Mouse (Mus musculus): ENCODE measurements around the gene Thsd4. TPM values are rescaled to one million over a fixed set of nuclear protein-coding genes. Genes with fewer than 3 reads are reported as not detected.

Gene Thsd4
- total RNA-seq, 1 experiment = 1.6 TPM

DNA sequence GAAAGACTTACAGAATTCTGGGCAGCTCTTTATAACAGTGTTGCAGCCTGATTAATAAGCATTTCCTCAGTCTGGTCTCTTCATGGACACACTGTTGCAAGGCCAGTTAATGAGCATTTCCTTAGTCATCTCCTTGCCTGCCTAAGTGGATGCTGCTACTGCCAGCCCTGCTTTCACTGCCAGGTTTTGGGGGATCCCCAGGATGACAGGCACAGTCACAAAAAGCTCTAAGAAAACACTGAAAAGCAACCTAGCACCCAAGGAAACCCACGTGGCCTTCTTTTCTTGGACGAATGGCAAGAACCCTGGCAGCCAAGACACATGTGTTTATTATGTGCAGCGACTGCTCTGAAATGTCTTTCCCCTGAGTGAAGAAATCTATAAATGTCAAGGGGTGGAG is 41.8 kb downstream of the Thsd4 start:
- H3K27ac ChIP-seq (ENCODE audit: insufficient read depth, low read depth, low read length, poor library complexity, severe bottlenecking) = no peak overlapping the region
- no peak for DNase-seq (ENCODE audit: low read depth, low spot score)
- TF ChIP-seq CHD2 (IDR thresholded peaks at IDR 0.05; ENCODE audit: low read depth, low read length) (no peak), ZNF384 (IDR thresholded peaks at IDR 0.05; ENCODE audit: low read depth, low read length) (no peak), MAFK (IDR thresholded peaks at IDR 0.05; ENCODE audit: insufficient read depth, low read depth, low read length) (no peak), HCFC1 (IDR thresholded peaks at IDR 0.05; ENCODE audit: borderline replicate concordance, insufficient read depth, low read length) (no peak), ZC3H11A (IDR thresholded peaks at IDR 0.05; ENCODE audit: borderline replicate concordance, low read depth, low read length) (no peak)
- no peak overlapping the region for H3K4me3 ChIP-seq (ENCODE audit: insufficient read depth in 1 of 2, low read depth in 1 of 2, low read length in 2 of 2, poor library complexity in 1 of 2, severe bottlenecking in 1 of 2)
- no peak overlapping the region for H3K9ac ChIP-seq (ENCODE audit: insufficient read depth, low read depth, low read length, poor library complexity, severe bottlenecking)
- in situ Hi-C loops (cut with MboI; ENCODE audit: low sequenced_read_pairs in 2 of 2, unreplicated experiment in 2 of 2) = no loop called here
- H3K9me3 ChIP-seq (ENCODE audit: control insufficient read depth, insufficient read depth, low read depth, low read length) = no peaks in the 10 kb centered on the region
- no peaks in the 10 kb centered on the region for H3K4me1 ChIP-seq (ENCODE audit: control insufficient read depth in 2 of 2, insufficient read depth in 2 of 2, low read length in 2 of 2, poor library complexity in 1 of 2)
- no peaks in the 10 kb centered on the region for H3K36me3 ChIP-seq (ENCODE audit: control insufficient read depth, insufficient read depth, low read length, poor library complexity, severe bottlenecking)

DNA sequence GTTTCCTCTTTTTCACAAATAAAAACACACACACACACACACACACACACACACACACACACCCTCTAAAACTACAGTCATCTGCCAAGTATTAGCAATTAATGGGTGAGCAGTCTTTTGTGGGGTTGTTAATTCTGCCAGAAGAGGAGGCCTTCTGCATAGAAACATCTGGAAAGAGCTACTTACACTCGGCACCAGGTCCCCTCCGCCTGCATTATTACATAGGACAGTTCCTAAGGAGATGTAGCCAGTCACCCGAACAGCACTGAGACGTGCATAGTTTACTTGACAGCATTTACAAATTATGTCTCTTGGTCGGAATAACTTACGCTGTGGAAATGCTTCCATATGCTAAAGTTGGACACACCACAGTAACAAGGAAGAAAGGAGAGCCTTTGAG is 43.0 kb downstream of the Thsd4 start:
- Histone ChIP-seq H3K4me1 (ENCODE audit: control insufficient read depth in 2 of 2, insufficient read depth in 2 of 2, low read length in 2 of 2, poor library complexity in 1 of 2) (no peaks in the 10 kb centered on the region), H3K27ac (ENCODE audit: insufficient read depth, low read depth, low read length, poor library complexity, severe bottlenecking) (no peak overlapping the region), H3K4me3 (ENCODE audit: insufficient read depth in 1 of 2, low read depth in 1 of 2, low read length in 2 of 2, poor library complexity in 1 of 2, severe bottlenecking in 1 of 2) (no peak overlapping the region), H3K36me3 (ENCODE audit: control insufficient read depth, insufficient read depth, low read length, poor library complexity, severe bottlenecking) (no peaks in the 10 kb centered on the region), H3K9ac (ENCODE audit: insufficient read depth, low read depth, low read length, poor library complexity, severe bottlenecking) (no peak overlapping the region), H3K9me3 (ENCODE audit: control insufficient read depth, insufficient read depth, low read depth, low read length) (no peaks in the 10 kb centered on the region)
- in situ Hi-C loops (cut with MboI; ENCODE audit: low sequenced_read_pairs in 2 of 2, unreplicated experiment in 2 of 2) = no loop called here
- no peak for TF ChIP-seq ZC3H11A (IDR thresholded peaks at IDR 0.05; ENCODE audit: borderline replicate concordance, low read depth, low read length)
- DNase-seq (ENCODE audit: low read depth, low spot score) = no peak

GRCm38 (mm10) chr9:60477991-60478750 is 43.7 kb downstream of the Thsd4 start:
- TF ChIP-seq CHD2 (IDR thresholded peaks at IDR 0.05; ENCODE audit: low read depth, low read length) = no peak
- no peak for TF ChIP-seq HCFC1 (IDR thresholded peaks at IDR 0.05; ENCODE audit: borderline replicate concordance, insufficient read depth, low read length)
- TF ChIP-seq ZNF384 (IDR thresholded peaks at IDR 0.05; ENCODE audit: low read depth, low read length) = no peak
- TF ChIP-seq MAFK (IDR thresholded peaks at IDR 0.05; ENCODE audit: insufficient read depth, low read depth, low read length) = no peak
- no peak for TF ChIP-seq ZC3H11A (IDR thresholded peaks at IDR 0.05; ENCODE audit: borderline replicate concordance, low read depth, low read length)

GRCm38 (mm10) chr9:60460010-60460982 is 61.5 kb downstream of the Thsd4 start:
- TF ChIP-seq CHD2 (IDR thresholded peaks at IDR 0.05; ENCODE audit: low read depth, low read length) (no peak), HCFC1 (IDR thresholded peaks at IDR 0.05; ENCODE audit: borderline replicate concordance, insufficient read depth, low read length) (no peak), MAFK (IDR thresholded peaks at IDR 0.05; ENCODE audit: insufficient read depth, low read depth, low read length) (no peak), ZC3H11A (IDR thresholded peaks at IDR 0.05; ENCODE audit: borderline replicate concordance, low read depth, low read length) (no peak), ZNF384 (IDR thresholded peaks at IDR 0.05; ENCODE audit: low read depth, low read length) (no peak)
- Histone ChIP-seq H3K4me1 (ENCODE audit: control insufficient read depth in 2 of 2, insufficient read depth in 2 of 2, low read length in 2 of 2, poor library complexity in 1 of 2) (no peaks in the 10 kb centered on the region), H3K4me3 (ENCODE audit: insufficient read depth in 1 of 2, low read depth in 1 of 2, low read length in 2 of 2, poor library complexity in 1 of 2, severe bottlenecking in 1 of 2) (no peak overlapping the region), H3K9me3 (ENCODE audit: control insufficient read depth, insufficient read depth, low read depth, low read length) (no peaks in the 10 kb centered on the region), H3K36me3 (ENCODE audit: control insufficient read depth, insufficient read depth, low read length, poor library complexity, severe bottlenecking) (no peaks in the 10 kb centered on the region), H3K27ac (ENCODE audit: insufficient read depth, low read depth, low read length, poor library complexity, severe bottlenecking) (no peak overlapping the region), H3K9ac (ENCODE audit: insufficient read depth, low read depth, low read length, poor library complexity, severe bottlenecking) (no peak overlapping the region)
- in situ Hi-C loops (cut with MboI; ENCODE audit: low sequenced_read_pairs in 2 of 2, unreplicated experiment in 2 of 2) = no loop called here
- no peak for DNase-seq (ENCODE audit: low read depth, low spot score)

More at GRCm38 (mm10) chr9:60477991-60478750, 43.7 kb downstream of the Thsd4 start:
- H3K4me3 ChIP-seq (ENCODE audit: insufficient read depth in 1 of 2, low read depth in 1 of 2, low read length in 2 of 2, poor library complexity in 1 of 2, severe bottlenecking in 1 of 2) = no peak overlapping the region
- in situ Hi-C loops (cut with MboI; ENCODE audit: low sequenced_read_pairs in 2 of 2, unreplicated experiment in 2 of 2) = no loop called here
- H3K27ac ChIP-seq (ENCODE audit: insufficient read depth, low read depth, low read length, poor library complexity, severe bottlenecking) = no peak overlapping the region
- H3K4me1 ChIP-seq (ENCODE audit: control insufficient read depth in 2 of 2, insufficient read depth in 2 of 2, low read length in 2 of 2, poor library complexity in 1 of 2) = no peaks in the 10 kb centered on the region
- H3K9me3 ChIP-seq (ENCODE audit: control insufficient read depth, insufficient read depth, low read depth, low read length) = no peaks in the 10 kb centered on the region
- H3K9ac ChIP-seq (ENCODE audit: insufficient read depth, low read depth, low read length, poor library complexity, severe bottlenecking) = no peak overlapping the region
- DNase-seq (ENCODE audit: low read depth, low spot score) = no peak
- H3K36me3 ChIP-seq (ENCODE audit: control insufficient read depth, insufficient read depth, low read length, poor library complexity, severe bottlenecking) = no peaks in the 10 kb centered on the region
